Comparison of ENCODE assay signal across 8 mouse cellular contexts in genomic region chr11:104133442-104133983, GRCm38 (mm10). TPM values are rescaled to one million over a fixed set of nuclear protein-coding genes. Genes with fewer than 3 reads are reported as not detected.
DNase-seq lines count a peak whose midpoint lies in the region; ATAC-seq lines count a peak whose summit lies in the region.

No protein-coding gene starts in this region.

- ATAC-seq in kidney, embryonic 16.5 days (ENCODE audit: low FRiP score, low TSS enrichment), result no peak
- no peak for ATAC-seq in liver, embryonic 15.5 days (ENCODE audit: insufficient read depth)

- H3K27me3 ChIP-seq in kidney, embryonic 16.5 days (ENCODE audit: insufficient read depth, low read length), result peaks cover 71% of the 10 kb centered on the region
- peaks cover 82% of the 10 kb centered on the region for H3K27me3 ChIP-seq in forebrain, embryonic 10.5 days (ENCODE audit: poor library complexity, severe bottlenecking)
- peaks cover 73% of the 10 kb centered on the region for H3K27me3 ChIP-seq in liver, embryonic 15.5 days

- H3K27ac ChIP-seq in kidney, embryonic 16.5 days (ENCODE audit: low read length), result no peak overlapping the region
- H3K27ac ChIP-seq in forebrain, embryonic 10.5 days, result no peak overlapping the region
- no peak overlapping the region for H3K27ac ChIP-seq in liver, embryonic 15.5 days (replicated peaks)

- H3K9me3 ChIP-seq in kidney, embryonic 16.5 days (ENCODE audit: low read length), result no peaks in the 10 kb centered on the region
- no peaks in the 10 kb centered on the region for H3K9me3 ChIP-seq in forebrain, embryonic 10.5 days
- H3K9me3 ChIP-seq in liver, embryonic 15.5 days (replicated peaks), result no peaks in the 10 kb centered on the region

- no peaks in the 10 kb centered on the region for H3K36me3 ChIP-seq in kidney, embryonic 16.5 days (ENCODE audit: insufficient read depth, low read length)
- H3K36me3 ChIP-seq in forebrain, embryonic 10.5 days (replicated peaks), result no peaks in the 10 kb centered on the region
- no peaks in the 10 kb centered on the region for H3K36me3 ChIP-seq in liver, embryonic 15.5 days (replicated peaks)

- H3K4me2 ChIP-seq in kidney, embryonic 16.5 days (replicated peaks; ENCODE audit: low read depth, low read length), result peak overlapping the region; percentile 97
- H3K4me2 ChIP-seq in liver, embryonic 15.5 days, result peak overlapping the region; percentile 53; the same call in 1 of the 2 replicates

- peaks cover 17% of the 10 kb centered on the region for H3K4me1 ChIP-seq in kidney, embryonic 16.5 days (ENCODE audit: insufficient read depth, low read length)
- H3K4me1 ChIP-seq in forebrain, embryonic 10.5 days, result peaks cover 32% of the 10 kb centered on the region
- H3K4me1 ChIP-seq in liver, embryonic 15.5 days (replicated peaks), result 0 out of 2 replicates have a peak, but pooled peaks cover 13% of the 10 kb centered on the region

- H3K9ac ChIP-seq in kidney, embryonic 16.5 days (replicated peaks; ENCODE audit: low read length), result peak overlapping the region; percentile 45; the same call in 1 of the 2 replicates
- no peak overlapping the region for H3K9ac ChIP-seq in liver, embryonic 15.5 days

- H3K4me3 ChIP-seq in kidney, embryonic 16.5 days (ENCODE audit: low read length), result peak overlapping the region; percentile 57
- H3K4me3 ChIP-seq in forebrain, embryonic 10.5 days, result peak overlapping the region; percentile 59
- H3K4me3 ChIP-seq in liver, embryonic 15.5 days (replicated peaks), result no peak overlapping the region; the same call in 1 of the 2 replicates

- no peak for DNase-seq in kidney, adult 18-20 months
- DNase-seq in brain, adult 2 months (ENCODE audit: low read depth, low spot score), result peak; percentile 60
- DNase-seq in forebrain, embryonic 10.5 days (ENCODE audit: extremely low spot score, low spot score), result peak; percentile 33
- no peak for DNase-seq in thymus, postnatal 10 days (ENCODE audit: low spot score in 2 of 2)
- no peak for DNase-seq in c-Kit-positive CD71-positive TER-119-positive erythroid progenitor cells, embryonic 14.5 days (ENCODE audit: low spot score)
- DNase-seq in thymus, adult 18-20 months, result no peak

- WGBS in kidney, embryonic 16.5 days, result under 1% methylated on average over 47 of the region's 47 CpGs
- WGBS in forebrain, embryonic 10.5 days, result under 1% methylated on average over 47 of the region's 47 CpGs
- WGBS in liver, embryonic 15.5 days (ENCODE audit: insufficient replicate concordance), result 1% methylated on average over 47 of the region's 47 CpGs

RNA-seq across cellular contexts. Expression of gene Crhr1, which starts 0.9 kb away (rescaled TPM):
- polyA plus RNA-seq in kidney, embryonic 16.5 days (2015; fragmentation: Nextera tagmentation; extraction: Ambion mirVana), result 0.16 and 0.23 TPM in 2 replicates
- 0.06 and 0.22 TPM in 2 replicates for polyA plus RNA-seq in forebrain, embryonic 10.5 days (2016; fragmentation: Nextera tagmentation; extraction: Ambion mirVana)
- not detected in 2 replicates for polyA plus RNA-seq in liver, embryonic 15.5 days (2015; fragmentation: Nextera tagmentation; extraction: Ambion mirVana)

RNA-seq across cellular contexts. Expression of gene Sppl2c, which starts 52.6 kb away (rescaled TPM):
- not detected in 2 replicates for polyA plus RNA-seq in kidney, embryonic 16.5 days (2015; fragmentation: Nextera tagmentation; extraction: Ambion mirVana)
- polyA plus RNA-seq in forebrain, embryonic 10.5 days (2016; fragmentation: Nextera tagmentation; extraction: Ambion mirVana), result not detected in 2 replicates
- not detected in 2 replicates for polyA plus RNA-seq in liver, embryonic 15.5 days (2015; fragmentation: Nextera tagmentation; extraction: Ambion mirVana)

Comparison
In these comparisons a context has a peak if more than half of its experiments do, and no peak if none do; other contexts are left out.
1. DNase-seq: peak in brain, adult 2 months (single experiment) and forebrain, embryonic 10.5 days (single experiment); none in kidney, adult 18-20 months (single experiment), thymus, postnatal 10 days (0 of 2), c-Kit-positive CD71-positive TER-119-positive erythroid progenitor cells, embryonic 14.5 days (single experiment) and thymus, adult 18-20 months (0 of 2).